Mouse (Mus musculus): ENCODE results near the gene Crebl2. TPM values are rescaled to one million over a fixed set of nuclear protein-coding genes. Genes with fewer than 3 reads are reported as not detected.

Gene Crebl2
- polyA plus RNA-seq, 1 experiment from 2014 or later = 1.4 TPM

- Histone ChIP-seq H3K4me3 (no peak overlapping the region), H3K36me3 (no peaks in the 10 kb centered on the region), H3K4me1 (replicated peaks) (0 out of 2 replicates have a peak, but pooled peaks cover 2% of the 10 kb centered on the region), H3K27me3 (ENCODE audit: insufficient read depth, poor library complexity, severe bottlenecking) (no peaks in the 10 kb centered on the region), H3K9me3 (no peaks in the 10 kb centered on the region), H3K27ac (no peak overlapping the region)
- WGBS = 83% methylated on average over 9 of the region's 9 CpGs
- DNase-seq (ENCODE audit: low spot score) = no peak
These were observed 27.3 kb upstream of the Crebl2 start for GRCm38 (mm10) chr6:134802641-134803043.

GRCm38 (mm10) chr6:134804736-134805277 is 25.1 kb upstream of the Crebl2 start:
- Histone ChIP-seq H3K27me3 (ENCODE audit: insufficient read depth, poor library complexity, severe bottlenecking) (no peaks in the 10 kb centered on the region), H3K9me3 (no peaks in the 10 kb centered on the region), H3K4me1 (replicated peaks) (0 out of 2 replicates have a peak, but pooled peaks cover 2% of the 10 kb centered on the region), H3K27ac (no peak overlapping the region), H3K4me3 (no peak overlapping the region), H3K36me3 (no peaks in the 10 kb centered on the region)
- 80% methylated on average over 5 of the region's 5 CpGs for WGBS
- DNase-seq (ENCODE audit: low spot score) = no peak

DNA sequence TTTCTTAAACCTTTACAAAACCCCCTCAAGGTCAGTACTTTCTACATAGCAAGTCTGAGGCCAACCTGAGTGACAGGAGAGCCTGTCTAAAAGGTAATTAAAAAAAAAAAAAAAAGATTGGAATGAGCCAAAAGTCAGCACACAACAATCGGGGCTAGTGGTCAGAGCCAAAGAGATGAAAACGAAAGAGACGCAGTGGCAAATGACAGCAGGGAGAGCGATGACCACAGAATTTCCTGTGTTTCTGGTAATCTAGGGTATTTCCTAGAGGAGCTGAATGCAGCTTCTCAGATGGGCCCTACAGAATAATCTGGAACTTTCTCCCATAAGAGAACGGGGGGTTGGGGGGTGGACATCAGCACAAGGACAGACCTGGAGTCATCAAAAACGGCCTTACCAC is 23.8 kb upstream of the Crebl2 start:
- no peaks in the 10 kb centered on the region for H3K36me3 ChIP-seq
- H3K4me1 ChIP-seq (replicated peaks) = 0 out of 2 replicates have a peak, but pooled peaks cover 2% of the 10 kb centered on the region
- DNase-seq (ENCODE audit: low spot score) = no peak
- no peaks in the 10 kb centered on the region for H3K9me3 ChIP-seq
- no peak overlapping the region for H3K27ac ChIP-seq
- 92% methylated on average over 6 of the region's 6 CpGs for WGBS
- no peak overlapping the region for H3K4me3 ChIP-seq
- H3K27me3 ChIP-seq (ENCODE audit: insufficient read depth, poor library complexity, severe bottlenecking) = no peaks in the 10 kb centered on the region

DNA sequence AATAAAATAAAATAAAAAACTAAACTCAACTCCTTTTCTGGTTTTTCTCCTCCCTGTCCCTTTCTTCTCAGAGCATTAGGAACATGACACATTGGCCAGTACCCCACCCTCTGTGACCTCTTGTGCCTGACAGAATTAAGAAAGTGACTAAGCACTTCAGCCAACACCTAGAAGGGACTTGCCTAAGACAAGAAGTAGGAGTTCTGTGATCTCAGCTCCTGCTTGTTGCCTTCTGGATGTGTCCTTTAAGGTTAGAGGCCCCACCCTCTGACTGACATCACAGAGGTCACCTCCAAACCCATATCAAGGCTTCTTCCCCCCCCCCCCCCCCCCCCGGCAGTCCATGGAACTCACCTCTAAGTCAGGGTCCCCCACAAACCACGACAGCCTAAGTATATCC is 22.9 kb upstream of the Crebl2 start:
- DNase-seq (ENCODE audit: low spot score) = no peak
- 79% methylated on average over 2 of the region's 2 CpGs for WGBS
- no peaks in the 10 kb centered on the region for H3K36me3 ChIP-seq
- no peak overlapping the region for H3K4me3 ChIP-seq
- no peak overlapping the region for H3K27ac ChIP-seq
- no peaks in the 10 kb centered on the region for H3K9me3 ChIP-seq
- no peaks in the 10 kb centered on the region for H3K27me3 ChIP-seq (ENCODE audit: insufficient read depth, poor library complexity, severe bottlenecking)
- no peaks in the 10 kb centered on the region for H3K4me1 ChIP-seq (replicated peaks)

DNA sequence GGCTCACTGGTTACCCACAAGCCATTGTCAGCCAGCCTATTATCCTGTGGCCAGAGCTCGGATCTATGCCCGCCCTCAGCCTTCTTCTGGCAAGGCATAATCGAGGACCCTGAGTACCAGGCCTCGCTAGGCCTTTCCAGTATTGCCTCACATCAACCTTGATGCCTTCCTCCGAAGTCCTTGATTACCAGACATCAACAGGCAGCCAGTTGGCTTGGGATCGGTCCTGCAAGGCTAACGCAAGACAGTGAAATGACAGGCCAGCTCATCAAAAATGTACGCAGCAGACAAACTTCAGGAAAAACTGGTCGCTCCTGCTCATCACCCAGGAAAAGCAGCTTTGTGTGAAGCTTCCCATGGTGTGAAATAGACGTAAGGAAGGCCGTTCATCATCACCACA is 22.2 kb upstream of the Crebl2 start:
- Histone ChIP-seq H3K27ac (no peak overlapping the region), H3K27me3 (ENCODE audit: insufficient read depth, poor library complexity, severe bottlenecking) (no peaks in the 10 kb centered on the region), H3K36me3 (no peaks in the 10 kb centered on the region), H3K4me1 (replicated peaks) (no peaks in the 10 kb centered on the region), H3K9me3 (no peaks in the 10 kb centered on the region), H3K4me3 (no peak overlapping the region)
- 88% methylated on average over 11 of the region's 11 CpGs for WGBS
- no peak for DNase-seq (ENCODE audit: low spot score)

DNA sequence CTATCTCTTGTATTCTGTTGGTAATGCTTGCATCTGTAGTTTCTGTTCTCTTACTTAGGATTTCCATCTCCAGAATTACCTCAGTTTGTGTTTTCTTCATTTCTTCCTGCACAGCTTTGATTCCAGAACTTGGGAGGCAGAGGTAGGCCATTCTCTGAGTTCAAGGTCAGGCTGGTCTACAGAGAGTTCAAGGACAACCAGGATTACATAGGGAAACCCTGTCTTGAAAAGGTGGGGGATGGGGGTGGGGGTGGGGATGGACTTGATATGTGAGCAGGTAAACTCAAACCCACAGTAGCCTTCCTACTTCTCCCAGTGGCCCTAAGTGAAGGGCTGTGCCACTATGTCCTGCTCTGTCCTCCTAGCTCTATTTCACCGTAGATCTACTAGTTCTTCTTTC is 16.9 kb upstream of the Crebl2 start:
- H3K4me3 ChIP-seq = no peak overlapping the region
- H3K36me3 ChIP-seq = no peaks in the 10 kb centered on the region
- WGBS = 78% methylated on average over 1 of the region's 1 CpGs
- DNase-seq (ENCODE audit: low spot score) = no peak
- no peaks in the 10 kb centered on the region for H3K4me1 ChIP-seq (replicated peaks)
- no peak overlapping the region for H3K27ac ChIP-seq
- H3K9me3 ChIP-seq = no peaks in the 10 kb centered on the region
- no peaks in the 10 kb centered on the region for H3K27me3 ChIP-seq (ENCODE audit: insufficient read depth, poor library complexity, severe bottlenecking)

DNA sequence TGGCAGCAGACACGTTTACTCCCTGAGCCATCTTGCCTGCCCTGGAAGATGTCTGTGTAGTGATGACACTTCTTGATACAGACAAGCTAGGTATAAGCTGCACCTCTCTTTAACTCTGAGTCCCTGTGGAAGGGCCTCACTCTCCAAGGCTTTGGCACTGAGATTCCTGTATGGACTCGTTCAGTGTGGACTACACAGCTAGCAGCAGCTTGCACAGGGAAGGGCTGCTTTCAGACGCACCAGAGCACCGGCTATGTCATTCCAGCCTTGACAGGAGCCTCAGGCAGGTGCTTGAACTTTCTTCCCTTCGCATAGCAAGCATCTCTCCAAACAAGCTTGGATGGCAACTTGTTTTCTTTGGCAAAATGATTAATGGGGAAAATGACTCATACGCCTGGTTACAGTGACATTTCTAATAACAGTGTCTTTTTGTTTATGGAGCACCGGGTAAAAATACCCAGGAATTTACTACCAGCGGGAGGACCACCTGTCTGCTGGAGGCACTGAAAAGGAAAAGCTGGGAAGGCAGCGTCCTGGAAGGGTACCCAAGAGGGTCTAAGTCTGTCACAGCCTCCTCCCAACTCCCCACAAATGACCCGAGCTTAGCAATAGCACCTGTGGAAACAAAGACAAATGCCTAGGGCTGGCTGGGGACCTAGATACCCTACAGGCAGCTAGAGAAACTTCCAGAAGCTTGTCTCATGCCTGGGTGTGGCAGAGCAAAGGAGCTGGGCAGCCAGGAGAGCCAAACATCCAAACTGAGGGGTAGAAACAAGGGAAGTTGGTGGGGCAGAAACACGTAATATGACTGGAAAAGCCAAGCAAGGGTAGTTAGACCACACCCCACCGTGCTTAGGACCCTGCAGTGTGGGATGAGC is 12.7 kb upstream of the Crebl2 start:
- H3K27me3 ChIP-seq (ENCODE audit: insufficient read depth, poor library complexity, severe bottlenecking) = no peaks in the 10 kb centered on the region
- H3K9me3 ChIP-seq = no peaks in the 10 kb centered on the region
- WGBS = 75% methylated on average over 12 of the region's 12 CpGs
- no peak overlapping the region for H3K4me3 ChIP-seq
- H3K4me1 ChIP-seq (replicated peaks) = 0 out of 2 replicates have a peak, but pooled peaks cover 5% of the 10 kb centered on the region
- H3K36me3 ChIP-seq = no peaks in the 10 kb centered on the region
- no peak for DNase-seq (ENCODE audit: low spot score)
- H3K27ac ChIP-seq = no peak overlapping the region

DNA sequence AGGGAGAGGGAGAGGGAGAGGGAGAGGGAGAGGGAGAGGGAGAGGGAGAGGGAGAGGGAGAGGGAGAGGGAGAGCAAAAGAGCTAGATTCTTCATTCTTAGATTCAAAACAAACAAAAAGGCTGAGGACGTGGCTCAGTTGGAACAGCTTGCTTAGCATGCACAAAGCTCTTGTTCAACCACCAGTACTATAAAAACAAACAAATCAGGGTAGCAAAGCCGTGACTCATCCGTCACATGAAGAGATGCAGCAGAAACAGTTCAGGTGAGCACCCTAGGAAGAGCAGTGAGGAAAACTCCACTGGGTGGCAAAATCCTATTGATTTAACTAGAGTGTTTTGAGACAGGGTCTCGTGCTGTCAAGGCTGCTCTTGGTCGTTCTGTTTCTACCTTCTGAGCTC is 10.2 kb upstream of the Crebl2 start:
- H3K36me3 ChIP-seq = no peaks in the 10 kb centered on the region
- WGBS = 55% methylated on average over 5 of the region's 5 CpGs
- H3K9me3 ChIP-seq = no peaks in the 10 kb centered on the region
- DNase-seq (ENCODE audit: low spot score) = no peak
- no peaks in the 10 kb centered on the region for H3K27me3 ChIP-seq (ENCODE audit: insufficient read depth, poor library complexity, severe bottlenecking)
- no peak overlapping the region for H3K27ac ChIP-seq
- no peak overlapping the region for H3K4me3 ChIP-seq
- 0 out of 2 replicates have a peak, but pooled peaks cover 5% of the 10 kb centered on the region for H3K4me1 ChIP-seq (replicated peaks)

DNA sequence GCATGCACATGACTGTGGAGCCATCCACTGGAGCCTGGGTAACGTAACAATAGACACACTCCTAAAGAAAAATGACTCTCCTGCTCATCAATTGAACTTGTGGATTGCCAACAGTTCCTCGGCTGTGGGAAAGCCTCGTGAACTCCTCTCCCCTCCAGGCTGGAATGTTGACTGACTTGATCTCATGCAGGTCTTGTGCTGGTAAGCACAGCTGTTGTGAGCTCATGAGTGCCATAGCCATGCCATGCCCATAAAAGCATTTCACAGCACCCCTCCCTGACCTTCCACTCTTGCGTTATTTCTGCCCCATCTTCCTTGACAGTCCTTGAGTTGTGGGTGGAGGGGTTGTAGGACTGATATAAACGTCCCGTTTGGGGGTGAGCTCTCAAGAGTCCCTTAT is 9.5 kb upstream of the Crebl2 start:
- no peaks in the 10 kb centered on the region for H3K9me3 ChIP-seq

DNA sequence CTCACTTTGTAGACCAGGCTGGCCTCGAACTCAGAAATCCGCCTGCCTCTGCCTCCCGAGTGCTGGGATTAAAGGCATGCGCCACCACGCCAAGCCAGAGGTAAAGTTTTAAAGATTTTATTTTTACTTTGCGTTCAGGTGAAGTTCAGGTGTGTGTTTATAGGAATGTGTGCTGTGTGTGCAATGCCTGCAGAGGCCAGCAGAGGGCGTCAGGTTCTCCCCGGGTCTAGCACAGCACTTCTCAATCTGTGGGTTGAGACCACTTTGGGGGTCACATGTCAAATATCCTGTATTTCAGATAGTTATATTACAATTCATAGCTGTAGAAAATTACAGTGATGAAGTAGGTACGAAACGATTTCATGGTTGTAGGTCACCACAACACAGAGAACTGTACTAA is 7.1 kb upstream of the Crebl2 start:
- Histone ChIP-seq H3K9me3 (no peaks in the 10 kb centered on the region), H3K4me1 (replicated peaks) (0 out of 2 replicates have a peak, but pooled peaks cover 5% of the 10 kb centered on the region)

More for the DNA sequence above, 9.5 kb upstream of the Crebl2 start:
- 64% methylated on average over 6 of the region's 6 CpGs for WGBS
- no peak for DNase-seq (ENCODE audit: low spot score)
- Histone ChIP-seq H3K36me3 (no peaks in the 10 kb centered on the region), H3K27me3 (ENCODE audit: insufficient read depth, poor library complexity, severe bottlenecking) (no peaks in the 10 kb centered on the region), H3K4me1 (replicated peaks) (0 out of 2 replicates have a peak, but pooled peaks cover 5% of the 10 kb centered on the region), H3K4me3 (no peak overlapping the region), H3K27ac (no peak overlapping the region)

DNA sequence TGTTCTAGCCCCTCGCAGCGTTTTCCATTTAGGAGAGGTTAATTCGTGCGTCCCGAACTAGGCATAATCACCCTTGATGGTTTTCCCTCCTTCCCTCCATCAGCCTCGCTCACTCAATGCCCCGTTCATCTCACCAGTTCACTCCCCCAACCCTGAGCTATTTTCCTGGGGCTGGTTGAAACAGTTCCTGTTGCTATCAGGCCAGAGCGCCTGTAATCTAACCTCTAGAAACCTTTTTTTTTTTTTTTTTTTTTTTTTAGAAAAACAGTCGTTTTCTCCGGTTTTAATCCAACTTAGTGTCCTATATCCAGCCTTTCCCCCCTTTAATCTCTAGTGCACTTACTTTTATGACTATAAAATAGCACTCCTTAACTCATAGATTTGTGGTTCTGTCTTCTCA is 822 bp downstream of the Crebl2 start:
- Histone ChIP-seq H3K9me3 (no peaks in the 10 kb centered on the region), H3K27me3 (ENCODE audit: insufficient read depth, poor library complexity, severe bottlenecking) (no peaks in the 10 kb centered on the region), H3K36me3 (no peaks in the 10 kb centered on the region), H3K4me1 (replicated peaks) (peaks cover 19% of the 10 kb centered on the region), H3K27ac (0 out of 2 replicates have a peak overlapping the region, but pooled peaks have one; percentile 90), H3K4me3 (peak overlapping the region; percentile 80)
- 4% methylated on average over 10 of the region's 10 CpGs for WGBS
- no peak for DNase-seq (ENCODE audit: low spot score)

More for the DNA sequence above, 7.1 kb upstream of the Crebl2 start:
- Histone ChIP-seq H3K27me3 (ENCODE audit: insufficient read depth, poor library complexity, severe bottlenecking) (no peaks in the 10 kb centered on the region), H3K4me3 (no peak overlapping the region), H3K36me3 (no peaks in the 10 kb centered on the region), H3K27ac (no peak overlapping the region)
- 66% methylated on average over 10 of the region's 10 CpGs for WGBS
- no peak for DNase-seq (ENCODE audit: low spot score)

GRCm38 (mm10) chr6:134834585-134835251 is 4.8 kb downstream of the Crebl2 start:
- Histone ChIP-seq H3K36me3 (no peaks in the 10 kb centered on the region), H3K4me1 (replicated peaks) (peaks cover 10% of the 10 kb centered on the region; the same call in 1 of the 2 replicates), H3K4me3 (no peak overlapping the region), H3K9me3 (no peaks in the 10 kb centered on the region), H3K27me3 (ENCODE audit: insufficient read depth, poor library complexity, severe bottlenecking) (no peaks in the 10 kb centered on the region), H3K27ac (no peak overlapping the region)
- WGBS = 81% methylated on average over 9 of the region's 9 CpGs
- DNase-seq (ENCODE audit: low spot score) = no peak

GRCm38 (mm10) chr6:134838111-134838510 is 8.2 kb downstream of the Crebl2 start:
- Histone ChIP-seq H3K4me1 (replicated peaks) (no peaks in the 10 kb centered on the region), H3K9me3 (no peaks in the 10 kb centered on the region), H3K36me3 (no peaks in the 10 kb centered on the region), H3K27me3 (ENCODE audit: insufficient read depth, poor library complexity, severe bottlenecking) (no peaks in the 10 kb centered on the region), H3K27ac (no peak overlapping the region), H3K4me3 (no peak overlapping the region)
- DNase-seq (ENCODE audit: low spot score) = no peak
- WGBS = 90% methylated on average over 4 of the region's 4 CpGs

All from hindbrain, embryonic 10.5 days (tissue).